Mouse (Mus musculus) cerebellum, adult 2 months (tissue): ENCODE measurements around the gene Rai1.

Experiments used
- CTCF ChIP-seq: fragments of 200-500 bp; IDR thresholded peaks from 2 replicates; pipeline ENCODE4 v1.5.1; 2011; ENCODE audit warnings: low read depth, mild to moderate bottlenecking, control low read depth, low read length, moderate library complexity, borderline replicate concordance; ENCODE audit not compliant: insufficient read depth
- POLR2A ChIP-seq: fragments of 200-500 bp; IDR thresholded peaks from 2 replicates; pipeline ENCODE4 v1.6.1; 2011; ENCODE audit warnings: low read length, control low read depth, borderline replicate concordance; ENCODE audit not compliant: insufficient read depth

GRCm38 (mm10) chr11:60199702-60200184, 94.9 kb downstream of the Rai1 start:
- TF ChIP-seq CTCF = peak; percentile 94
- TF ChIP-seq POLR2A = peak; percentile 12; the same call in 1 of the 2 replicates
